Mouse (Mus musculus) neural tube, embryonic 10.5 days (tissue): ENCODE measurements at regions not wholly inside any gene's neighbourhood (a gene's known extent, or its start where the extent isn't known, plus 50 kb on each side); places are given as distances from the start of the nearest gene placed in this dataset.

ENCODE experiments used
- DNase-seq: peaks from one replicate; pipeline ENCODE4 v3.0.0-alpha.2; 2017; ENCODE audit warnings: low spot score; ENCODE audit errors: extremely low spot score

DNA sequence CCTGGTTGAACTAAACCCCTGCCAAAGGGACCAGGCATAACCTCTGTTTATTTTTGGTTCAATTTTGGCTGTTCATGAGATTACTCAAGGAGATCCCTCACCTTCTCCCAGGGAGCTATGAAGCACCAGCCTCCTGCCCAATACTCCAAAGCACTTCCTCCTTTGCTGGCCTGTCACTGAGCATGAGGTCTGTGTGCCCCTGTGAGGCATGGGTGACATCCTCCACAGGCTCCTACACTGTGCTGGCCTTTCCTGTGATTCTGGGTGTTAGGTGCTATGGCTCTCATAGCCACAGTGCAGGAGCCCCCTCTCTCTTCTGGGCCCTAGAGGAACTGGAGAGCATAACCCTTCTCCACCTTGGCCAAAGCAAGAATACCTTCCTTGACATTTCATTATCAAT lies 53.1 kb upstream of the Ankrd50 start:
- no peak for DNase-seq
